Mouse (Mus musculus) kidney, adult 2 months (tissue): ENCODE measurements around the gene Ccdc87.

Experiments used
- CTCF ChIP-seq: fragments of 200-500 bp; conservative IDR thresholded peaks from 2 replicates; pipeline ENCODE4 v1.5.1; 2011; ENCODE audit warnings: low read depth, mild to moderate bottlenecking, control low read depth, low read length, moderate library complexity, mixed read lengths; ENCODE audit not compliant: insufficient read depth, insufficient read length
- POLR2A ChIP-seq: fragments of 200-500 bp; IDR thresholded peaks from one replicate; pipeline ENCODE4 v1.6.1; 2011; ENCODE audit warnings: low read depth, low read length, control low read depth

- TF ChIP-seq CTCF = no peak
- TF ChIP-seq POLR2A = no peak
These were observed 3.1 kb upstream of the Ccdc87 start for GRCm38 (mm10) chr19:4836096-4836495.
